Mouse (Mus musculus): ENCODE measurements around the gene Mas1. TPM values are rescaled to one million over a fixed set of nuclear protein-coding genes. Genes with fewer than 3 reads are reported as not detected.
A peak's percentile ranks its signal among the peaks of the same experiment; 100 is the strongest.
"Not testable (repeated sequence)": the region's sequence is repeated elsewhere in the genome, so short reads cannot be mapped to it uniquely, and the experiment has no call there.

The Mas1 gene
- polyA plus RNA-seq, 1 experiment from 2014 or later = 0.43 TPM

DNA sequence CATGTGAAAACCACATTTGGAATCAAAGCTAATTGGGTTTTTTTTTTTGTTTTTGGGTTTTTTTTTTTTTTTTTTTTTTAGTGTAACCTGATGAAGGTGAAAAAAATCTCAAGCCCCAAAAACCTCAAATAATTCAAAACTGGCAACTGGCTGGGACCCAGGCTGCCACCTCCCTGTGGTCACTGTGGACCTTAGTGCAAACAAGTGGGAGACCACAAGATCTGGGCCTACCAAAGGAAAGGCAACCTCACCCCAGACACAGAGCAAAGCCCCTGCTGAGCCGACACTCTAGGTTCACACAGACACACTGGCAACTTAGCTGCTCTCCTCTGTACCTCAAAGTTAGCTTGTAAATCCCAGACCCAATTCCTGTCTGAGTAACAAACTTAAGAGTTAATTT, 36.4 kb upstream of the Mas1 start:
- H3K36me3 ChIP-seq (ENCODE audit: control insufficient read depth, insufficient read depth) = no peaks in the 10 kb centered on the region
- no peaks in the 10 kb centered on the region for H3K27me3 ChIP-seq (replicated peaks; ENCODE audit: control insufficient read depth, insufficient read depth, low read length)
- H3K9me3 ChIP-seq (ENCODE audit: control insufficient read depth, low read length) = no peaks in the 10 kb centered on the region
- H3K4me3 ChIP-seq (replicated peaks; ENCODE audit: low read length) = no peak overlapping the region
- no peak overlapping the region for H3K4me2 ChIP-seq (ENCODE audit: low read length)
- H3K4me1 ChIP-seq (replicated peaks; ENCODE audit: control insufficient read depth, insufficient read depth, low read length) = peaks cover 13% of the 10 kb centered on the region
- 57% methylated on average over 1 of the region's 1 CpGs for WGBS
- no peak overlapping the region for H3K9ac ChIP-seq (replicated peaks; ENCODE audit: low read depth, low read length)
- no peak overlapping the region for H3K27ac ChIP-seq (ENCODE audit: low read length)
- ATAC-seq = no peak

DNA sequence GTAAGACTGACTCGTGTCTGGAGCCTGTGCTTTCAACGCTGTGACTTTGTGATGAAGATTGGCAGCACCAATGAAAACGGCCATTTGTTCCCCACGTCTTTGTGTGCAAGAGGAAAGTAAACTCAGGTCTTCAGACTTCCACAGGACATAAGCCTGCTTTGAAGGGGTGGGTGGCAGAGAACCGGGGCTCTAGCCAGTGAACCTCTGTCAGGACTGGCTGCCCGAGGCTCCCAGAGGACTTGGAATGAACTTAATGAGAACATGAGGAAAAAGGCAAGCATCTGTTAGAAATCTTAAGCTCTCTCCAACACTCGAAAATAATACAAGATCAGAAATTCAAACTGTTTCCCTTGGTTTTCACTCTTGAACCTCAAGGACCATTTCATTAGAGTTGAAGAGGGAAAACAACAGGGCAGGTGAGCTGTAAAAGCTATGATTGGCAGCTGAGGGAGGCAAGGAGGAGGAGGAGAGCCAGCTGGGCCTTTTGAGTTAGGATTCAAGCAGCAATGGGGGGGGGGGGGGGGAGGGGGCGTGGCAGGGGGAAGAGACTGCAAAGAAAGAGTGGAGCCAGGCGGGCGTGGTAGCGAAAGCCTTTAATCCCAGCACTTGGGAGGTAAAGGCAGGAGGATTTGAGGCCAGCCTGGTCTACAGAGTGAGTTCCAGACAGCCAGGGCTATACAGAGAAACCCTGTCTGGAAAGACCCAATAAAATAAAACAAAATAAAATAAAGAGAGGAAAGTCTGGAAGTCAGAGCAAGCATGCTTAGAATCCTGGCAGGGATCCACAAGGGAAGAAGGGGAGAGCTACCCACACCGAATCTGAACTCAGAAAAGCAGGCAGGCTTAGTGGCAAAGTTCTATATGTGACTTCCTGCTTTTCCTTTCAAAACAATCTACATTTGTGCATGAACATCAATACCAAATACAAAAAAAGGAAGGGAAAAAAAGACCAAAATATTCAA, 35.7 kb upstream of the Mas1 start:
- no peaks in the 10 kb centered on the region for H3K36me3 ChIP-seq (ENCODE audit: control insufficient read depth, insufficient read depth)

GRCm38 (mm10) chr17:12902291-12902690, 34.3 kb upstream of the Mas1 start:
- WGBS = 93% methylated on average over 6 of the region's 6 CpGs
- Histone ChIP-seq H3K4me1 (replicated peaks; ENCODE audit: control insufficient read depth, insufficient read depth, low read length) (peaks cover 15% of the 10 kb centered on the region), H3K9ac (replicated peaks; ENCODE audit: low read depth, low read length) (no peak overlapping the region), H3K27me3 (replicated peaks; ENCODE audit: control insufficient read depth, insufficient read depth, low read length) (no peaks in the 10 kb centered on the region), H3K4me3 (replicated peaks; ENCODE audit: low read length) (no peak overlapping the region), H3K9me3 (ENCODE audit: control insufficient read depth, low read length) (no peaks in the 10 kb centered on the region), H3K36me3 (ENCODE audit: control insufficient read depth, insufficient read depth) (no peaks in the 10 kb centered on the region), H3K4me2 (ENCODE audit: low read length) (no peak overlapping the region), H3K27ac (ENCODE audit: low read length) (no peak overlapping the region)
- no peak for ATAC-seq

More for the DNA sequence above, 35.7 kb upstream of the Mas1 start:
- H3K4me3 ChIP-seq (replicated peaks; ENCODE audit: low read length) = no peak overlapping the region
- H3K9me3 ChIP-seq (ENCODE audit: control insufficient read depth, low read length) = no peaks in the 10 kb centered on the region
- H3K4me1 ChIP-seq (replicated peaks; ENCODE audit: control insufficient read depth, insufficient read depth, low read length) = peaks cover 13% of the 10 kb centered on the region
- 5% methylated on average over 11 of the region's 12 CpGs for WGBS
- no peak overlapping the region for H3K9ac ChIP-seq (replicated peaks; ENCODE audit: low read depth, low read length)
- peak; percentile 39 for ATAC-seq
- peak overlapping the region; percentile 65 for H3K27ac ChIP-seq (ENCODE audit: low read length)
- H3K27me3 ChIP-seq (replicated peaks; ENCODE audit: control insufficient read depth, insufficient read depth, low read length) = no peaks in the 10 kb centered on the region
- no peak overlapping the region for H3K4me2 ChIP-seq (ENCODE audit: low read length)

- Histone ChIP-seq H3K27ac (ENCODE audit: low read length) (peak overlapping the region; percentile 86), H3K4me1 (replicated peaks; ENCODE audit: control insufficient read depth, insufficient read depth, low read length) (peaks cover 10% of the 10 kb centered on the region)
- not testable (repeated sequence) for H3K36me3 ChIP-seq (ENCODE audit: control insufficient read depth, insufficient read depth); H3K9ac ChIP-seq (replicated peaks; ENCODE audit: low read depth, low read length); H3K27me3 ChIP-seq (replicated peaks; ENCODE audit: control insufficient read depth, insufficient read depth, low read length); H3K4me3 ChIP-seq (replicated peaks; ENCODE audit: low read length); H3K9me3 ChIP-seq (ENCODE audit: control insufficient read depth, low read length); H3K4me2 ChIP-seq (ENCODE audit: low read length)
- 32% methylated on average over 2 of the region's 2 CpGs for WGBS
- ATAC-seq = peak; percentile 69
Observed at GRCm38 (mm10) chr17:12898607-12899006, 30.7 kb upstream of the Mas1 start.

DNA sequence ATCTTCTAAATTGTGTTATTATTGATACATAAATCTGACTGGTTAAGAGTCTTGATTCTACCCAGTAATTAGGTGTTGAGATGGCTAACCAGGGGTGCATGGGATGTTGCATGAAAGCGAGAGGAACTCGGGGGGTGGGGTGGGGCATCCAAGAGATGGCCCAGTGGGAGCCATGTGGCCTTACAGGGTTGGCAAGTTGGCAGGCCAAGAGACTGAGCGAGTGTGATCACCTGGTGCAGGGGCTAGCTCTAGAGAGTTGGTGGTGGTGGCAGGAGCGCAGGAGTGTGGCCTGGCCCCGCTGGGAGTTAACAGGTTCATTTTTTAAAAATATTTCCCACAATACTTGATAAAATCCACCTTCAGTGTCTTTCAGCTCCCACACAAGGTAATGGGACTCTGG, 29.7 kb upstream of the Mas1 start:
- peaks cover 2% of the 10 kb centered on the region; the same call in 1 of the 2 replicates for H3K4me1 ChIP-seq (replicated peaks; ENCODE audit: control insufficient read depth, insufficient read depth, low read length)
- peak; percentile 69 for ATAC-seq
- H3K4me3 ChIP-seq (replicated peaks; ENCODE audit: low read length) = no peak overlapping the region
- peak overlapping the region; percentile 65 for H3K27ac ChIP-seq (ENCODE audit: low read length)
- no peaks in the 10 kb centered on the region for H3K36me3 ChIP-seq (ENCODE audit: control insufficient read depth, insufficient read depth)
- H3K27me3 ChIP-seq (replicated peaks; ENCODE audit: control insufficient read depth, insufficient read depth, low read length) = no peaks in the 10 kb centered on the region
- no peak overlapping the region for H3K9ac ChIP-seq (replicated peaks; ENCODE audit: low read depth, low read length)
- WGBS = 78% methylated on average over 5 of the region's 5 CpGs
- no peaks in the 10 kb centered on the region for H3K9me3 ChIP-seq (ENCODE audit: control insufficient read depth, low read length)
- no peak overlapping the region for H3K4me2 ChIP-seq (ENCODE audit: low read length)

DNA sequence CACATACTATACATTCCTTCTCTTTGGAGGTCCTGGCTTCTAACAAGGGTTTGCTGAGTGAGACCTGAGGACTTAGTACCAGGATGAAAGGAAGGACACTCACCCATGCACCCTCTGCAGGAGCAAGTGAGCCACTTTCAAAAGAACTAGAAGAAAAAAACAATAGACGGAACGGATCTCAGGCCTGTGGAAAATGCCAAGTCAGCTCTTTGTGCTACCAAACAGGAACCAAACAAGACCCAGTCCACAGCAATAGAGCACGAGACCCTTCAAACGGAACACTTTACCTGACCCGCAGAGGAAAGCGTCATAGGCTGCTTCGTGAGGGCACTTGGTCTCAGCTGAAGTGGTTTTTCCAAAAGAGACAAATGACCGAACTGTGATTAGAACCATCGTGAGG, 24.1 kb upstream of the Mas1 start:
- Histone ChIP-seq H3K4me3 (replicated peaks; ENCODE audit: low read length) (no peak overlapping the region), H3K27ac (ENCODE audit: low read length) (no peak overlapping the region), H3K4me1 (replicated peaks; ENCODE audit: control insufficient read depth, insufficient read depth, low read length) (peaks cover 7% of the 10 kb centered on the region), H3K4me2 (ENCODE audit: low read length) (no peak overlapping the region), H3K27me3 (replicated peaks; ENCODE audit: control insufficient read depth, insufficient read depth, low read length) (no peaks in the 10 kb centered on the region), H3K9me3 (ENCODE audit: control insufficient read depth, low read length) (no peaks in the 10 kb centered on the region), H3K36me3 (ENCODE audit: control insufficient read depth, insufficient read depth) (no peaks in the 10 kb centered on the region), H3K9ac (replicated peaks; ENCODE audit: low read depth, low read length) (no peak overlapping the region)
- ATAC-seq = no peak
- 91% methylated on average over 9 of the region's 9 CpGs for WGBS

GRCm38 (mm10) chr17:12891054-12891453, 23.1 kb upstream of the Mas1 start:
- Histone ChIP-seq H3K4me2 (ENCODE audit: low read length) (no peak overlapping the region), H3K27ac (ENCODE audit: low read length) (no peak overlapping the region), H3K9me3 (ENCODE audit: control insufficient read depth, low read length) (no peaks in the 10 kb centered on the region), H3K36me3 (ENCODE audit: control insufficient read depth, insufficient read depth) (no peaks in the 10 kb centered on the region), H3K27me3 (replicated peaks; ENCODE audit: control insufficient read depth, insufficient read depth, low read length) (no peaks in the 10 kb centered on the region), H3K4me1 (replicated peaks; ENCODE audit: control insufficient read depth, insufficient read depth, low read length) (peaks cover 7% of the 10 kb centered on the region), H3K9ac (replicated peaks; ENCODE audit: low read depth, low read length) (no peak overlapping the region), H3K4me3 (replicated peaks; ENCODE audit: low read length) (no peak overlapping the region)
- 69% methylated on average over 4 of the region's 4 CpGs for WGBS
- ATAC-seq = no peak

- H3K9ac ChIP-seq (replicated peaks; ENCODE audit: low read depth, low read length) = no peak overlapping the region
- WGBS = 77% methylated on average over 15 of the region's 15 CpGs
- peaks cover 7% of the 10 kb centered on the region for H3K4me1 ChIP-seq (replicated peaks; ENCODE audit: control insufficient read depth, insufficient read depth, low read length)
- H3K36me3 ChIP-seq (ENCODE audit: control insufficient read depth, insufficient read depth) = no peaks in the 10 kb centered on the region
- no peak overlapping the region for H3K4me3 ChIP-seq (replicated peaks; ENCODE audit: low read length)
- no peak overlapping the region for H3K27ac ChIP-seq (ENCODE audit: low read length)
- no peaks in the 10 kb centered on the region for H3K27me3 ChIP-seq (replicated peaks; ENCODE audit: control insufficient read depth, insufficient read depth, low read length)
- no peak overlapping the region for H3K4me2 ChIP-seq (ENCODE audit: low read length)
- H3K9me3 ChIP-seq (ENCODE audit: control insufficient read depth, low read length) = no peaks in the 10 kb centered on the region
- no peak for ATAC-seq
Observed at GRCm38 (mm10) chr17:12887021-12887775, 19.3 kb upstream of the Mas1 start.

GRCm38 (mm10) chr17:12886620-12887019, 18.7 kb upstream of the Mas1 start:
- Histone ChIP-seq H3K27ac (ENCODE audit: low read length) (no peak overlapping the region), H3K4me3 (replicated peaks; ENCODE audit: low read length) (no peak overlapping the region), H3K36me3 (ENCODE audit: control insufficient read depth, insufficient read depth) (no peaks in the 10 kb centered on the region), H3K27me3 (replicated peaks; ENCODE audit: control insufficient read depth, insufficient read depth, low read length) (no peaks in the 10 kb centered on the region), H3K9me3 (ENCODE audit: control insufficient read depth, low read length) (no peaks in the 10 kb centered on the region), H3K4me1 (replicated peaks; ENCODE audit: control insufficient read depth, insufficient read depth, low read length) (peaks cover 7% of the 10 kb centered on the region), H3K4me2 (ENCODE audit: low read length) (no peak overlapping the region), H3K9ac (replicated peaks; ENCODE audit: low read depth, low read length) (no peak overlapping the region)
- 41% methylated on average over 6 of the region's 6 CpGs for WGBS
- no peak for ATAC-seq
